Mouse (Mus musculus) ES-E14 (cell line): ENCODE measurements at regions not wholly inside any gene's neighbourhood (a gene's known extent, or its start where the extent isn't known, plus 50 kb on each side); places are given as distances from the start of the nearest gene placed in this dataset.

Experiments used
- DNase-seq: peaks from one replicate; pipeline ENCODE4 v3.0.0-alpha.2; 2013; ENCODE audit warnings: low read depth, low spot score
- H3K27ac ChIP-seq: 2 replicates; pipeline ENCODE4 v1.5.1; 2012; ENCODE audit warnings: low read depth, mild to moderate bottlenecking, low read length, moderate library complexity, mixed read lengths; ENCODE audit not compliant: poor library complexity, insufficient read depth, severe bottlenecking
- H3K36me3 ChIP-seq: 2 replicates; pipeline ENCODE4 v1.6.1; 2012; ENCODE audit warnings: mild to moderate bottlenecking, low read length, moderate library complexity, mixed read lengths; ENCODE audit not compliant: control insufficient read depth, poor library complexity, insufficient read depth, severe bottlenecking
- H3K4me1 ChIP-seq, 2 experiments: fragments of 150-350 bp in 1 of 2; sonication (generic) in 1 of 2; 2 replicates each; pipeline ENCODE4 v1.6.1; 2012; ENCODE audit warnings: low read length in 2 of 2, mild to moderate bottlenecking in 1 of 2, mixed read lengths in 1 of 2; ENCODE audit not compliant: control insufficient read depth in 2 of 2, insufficient read depth in 2 of 2, poor library complexity in 1 of 2
- H3K4me3 ChIP-seq, 2 experiments: fragments of 150-350 bp in 1 of 2; sonication (generic) in 1 of 2; 2 replicates each; pipeline ENCODE4 v1.5.1; 2012; ENCODE audit warnings: low read length in 2 of 2, low read depth in 1 of 2, mild to moderate bottlenecking in 1 of 2, mixed read lengths in 1 of 2; ENCODE audit not compliant: insufficient read depth in 1 of 2, poor library complexity in 1 of 2, severe bottlenecking in 1 of 2
- H3K9ac ChIP-seq: 2 replicates; pipeline ENCODE4 v1.6.1; 2012; ENCODE audit warnings: low read depth, mild to moderate bottlenecking, low read length, mixed read lengths; ENCODE audit not compliant: poor library complexity, insufficient read depth, severe bottlenecking
- H3K9me3 ChIP-seq: fragments of 150-350 bp; sonication (generic); 2 replicates; pipeline ENCODE4 v1.6.1; 2012; ENCODE audit warnings: low read depth, mild to moderate bottlenecking, low read length; ENCODE audit not compliant: control insufficient read depth, insufficient read depth
- CHD2 ChIP-seq: IDR thresholded peaks from 2 replicates; pipeline ENCODE4 v1.6.1; 2014; ENCODE audit warnings: mild to moderate bottlenecking, low read depth, low read length, inconsistent platforms
- HCFC1 ChIP-seq: IDR thresholded peaks from 2 replicates; pipeline ENCODE4 v1.6.1; 2012; ENCODE audit warnings: low read length, inconsistent platforms, borderline replicate concordance; ENCODE audit not compliant: insufficient read depth
- MAFK ChIP-seq: IDR thresholded peaks from 2 replicates; pipeline ENCODE4 v1.6.1; 2014; ENCODE audit warnings: mild to moderate bottlenecking, low read depth, low read length, inconsistent platforms; ENCODE audit not compliant: insufficient read depth
- ZC3H11A ChIP-seq: IDR thresholded peaks from 2 replicates; pipeline ENCODE4 v1.6.1; 2012; ENCODE audit warnings: low read depth, mild to moderate bottlenecking, inconsistent platforms, low read length, borderline replicate concordance
- ZNF384 ChIP-seq: IDR thresholded peaks from 2 replicates; pipeline ENCODE4 v1.6.1; 2012; ENCODE audit warnings: low read depth, low read length, inconsistent platforms
- in situ Hi-C, 2 experiments: fragments of 600-800 bp; cut with MboI; formaldehyde crosslinking; loops; one replicate each; pipeline ENCODE4 v1.15.1; 2025; ENCODE audit warnings: low sequenced_read_pairs in 2 of 2, inconsistent platforms in 1 of 2; ENCODE audit not compliant: unreplicated experiment in 2 of 2

- no peak overlapping the region for H3K4me3 ChIP-seq
Measured at GRCm38 (mm10) chr12:65494388-65495030, 269.2 kb downstream of the Wdr20rt start.

GRCm38 (mm10) chr12:65496613-65497012, 271.3 kb downstream of the Wdr20rt start:
- H3K4me1 ChIP-seq, result no peaks in the 10 kb centered on the region
- TF ChIP-seq MAFK, result no peak
- no peak for TF ChIP-seq CHD2
- no peak for TF ChIP-seq ZNF384
- TF ChIP-seq ZC3H11A, result no peak
- no peak for TF ChIP-seq HCFC1
- DNase-seq, result no peak
- H3K36me3 ChIP-seq, result no peaks in the 10 kb centered on the region
- in situ Hi-C loops, result no loop called here
- H3K4me3 ChIP-seq, result no peak overlapping the region
- no peak overlapping the region for H3K9ac ChIP-seq
- H3K27ac ChIP-seq, result no peak overlapping the region
- H3K9me3 ChIP-seq, result no peaks in the 10 kb centered on the region

More at GRCm38 (mm10) chr12:65494388-65495030, 269.2 kb downstream of the Wdr20rt start:
- in situ Hi-C loops, result no loop called here
- Histone ChIP-seq H3K27ac (no peak overlapping the region), H3K4me1 (no peaks in the 10 kb centered on the region), H3K36me3 (no peaks in the 10 kb centered on the region), H3K9ac (no peak overlapping the region), H3K9me3 (no peaks in the 10 kb centered on the region)
- no peak for DNase-seq
- no peak for TF ChIP-seq ZNF384
- no peak for TF ChIP-seq HCFC1
- no peak for TF ChIP-seq ZC3H11A
- no peak for TF ChIP-seq MAFK
- no peak for TF ChIP-seq CHD2

GRCm38 (mm10) chr12:65497602-65498001, 272.3 kb downstream of the Wdr20rt start:
- Histone ChIP-seq H3K9ac (no peak overlapping the region), H3K4me3 (no peak overlapping the region), H3K27ac (no peak overlapping the region), H3K4me1 (no peaks in the 10 kb centered on the region), H3K36me3 (no peaks in the 10 kb centered on the region), H3K9me3 (no peaks in the 10 kb centered on the region)
- no peak for DNase-seq
- in situ Hi-C loops, result no loop called here
- no peak for TF ChIP-seq HCFC1
- TF ChIP-seq ZC3H11A, result no peak
- TF ChIP-seq CHD2, result no peak
- no peak for TF ChIP-seq ZNF384
- no peak for TF ChIP-seq MAFK

- Histone ChIP-seq H3K36me3 (no peaks in the 10 kb centered on the region), H3K9me3 (no peaks in the 10 kb centered on the region), H3K4me1 (no peaks in the 10 kb centered on the region), H3K27ac (no peak overlapping the region), H3K9ac (no peak overlapping the region), H3K4me3 (no peak overlapping the region)
- in situ Hi-C loops, result no loop called here
- TF ChIP-seq ZNF384 (peak; percentile 82; the same call in 1 of the 2 replicates), CHD2 (no peak)
- no peak for DNase-seq
Measured at GRCm38 (mm10) chr12:65501459-65501858, 276.1 kb downstream of the Wdr20rt start.

GRCm38 (mm10) chr12:65502045-65502444, 276.7 kb downstream of the Wdr20rt start:
- Histone ChIP-seq H3K36me3 (no peaks in the 10 kb centered on the region), H3K4me1 (no peaks in the 10 kb centered on the region), H3K9ac (no peak overlapping the region), H3K27ac (no peak overlapping the region), H3K4me3 (no peak overlapping the region), H3K9me3 (no peaks in the 10 kb centered on the region)
- in situ Hi-C loops, result no loop called here
- no peak for DNase-seq
- TF ChIP-seq ZNF384 (no peak), HCFC1 (no peak)
